Mouse (Mus musculus) left cerebral cortex, postnatal 4 days (tissue): ENCODE data around the gene Aagab. TPM values are rescaled to one million over a fixed set of nuclear protein-coding genes. Genes with fewer than 3 reads are reported as not detected.

Experiments
- DNase-seq: peaks from one replicate; pipeline ENCODE4 v3.0.0-alpha.2; 2022
- intact Hi-C: fragments of 180-260 bp; cut with DNase I; formaldehyde crosslinking; loops from one replicate; pipeline ENCODE4 v1.15.1; 2025
- total RNA-seq, 2 experiments: library from RNA; stranded (reverse); gene quantifications; 2 replicates each; pipeline ENCODE4 v1.2.3; 2021

Gene Aagab
- total RNA-seq, 2 experiments from 2014 or later: 46.5 to 47.2 TPM

DNA sequence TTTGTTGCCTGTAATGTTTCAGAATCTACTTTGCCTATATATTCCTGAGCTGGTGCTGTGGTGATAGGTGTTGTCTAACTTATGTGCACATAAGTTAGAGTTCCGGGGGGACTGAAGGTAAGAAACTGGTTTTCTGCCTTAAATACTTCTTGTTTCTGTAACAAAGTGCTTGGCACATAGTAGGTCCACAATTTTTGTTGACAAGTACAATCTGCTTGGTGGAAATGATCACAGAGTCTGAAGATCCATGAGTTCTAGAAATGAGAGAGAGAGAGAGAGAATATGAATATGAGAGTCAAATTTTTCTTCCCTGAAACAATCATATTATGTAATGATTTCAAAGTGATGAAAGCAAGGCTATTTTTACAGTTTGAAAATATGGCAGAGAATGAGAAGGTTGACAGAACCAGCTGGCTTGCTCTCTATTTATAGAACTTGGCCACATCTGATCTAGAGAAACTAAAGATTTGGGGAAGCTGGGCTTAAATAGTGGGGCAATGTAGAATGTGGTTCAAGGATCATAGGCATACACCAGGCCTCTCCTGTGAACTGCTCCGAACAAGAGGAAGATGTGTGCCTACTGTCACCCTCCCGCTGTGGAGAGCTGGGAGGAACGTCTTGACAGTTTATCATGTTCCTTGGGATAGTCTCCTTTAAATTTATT, 39.7 kb downstream of the Aagab start:
- intact Hi-C loops: no loop called here
- no peak for DNase-seq

DNA sequence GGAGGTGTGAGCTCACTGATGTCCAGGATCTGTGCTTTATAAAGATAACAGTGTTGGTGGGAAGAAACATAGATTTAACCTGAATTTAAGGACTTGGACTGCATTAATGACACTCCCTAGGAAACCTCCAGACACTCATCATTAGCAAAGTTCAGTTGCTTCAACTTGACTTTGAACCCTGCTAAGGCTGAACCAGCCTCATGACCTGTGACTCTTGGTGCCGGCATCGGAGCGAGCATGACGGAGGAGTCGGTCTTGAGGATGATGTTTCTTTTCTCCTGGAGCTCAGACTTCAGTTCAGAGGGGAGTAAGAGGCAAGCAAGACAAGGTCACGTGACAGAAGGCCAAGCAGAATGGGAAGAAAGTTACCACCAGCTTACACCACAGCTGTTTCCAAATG, 41.6 kb downstream of the Aagab start:
- no peak for DNase-seq
- intact Hi-C loops: no loop called here

DNA sequence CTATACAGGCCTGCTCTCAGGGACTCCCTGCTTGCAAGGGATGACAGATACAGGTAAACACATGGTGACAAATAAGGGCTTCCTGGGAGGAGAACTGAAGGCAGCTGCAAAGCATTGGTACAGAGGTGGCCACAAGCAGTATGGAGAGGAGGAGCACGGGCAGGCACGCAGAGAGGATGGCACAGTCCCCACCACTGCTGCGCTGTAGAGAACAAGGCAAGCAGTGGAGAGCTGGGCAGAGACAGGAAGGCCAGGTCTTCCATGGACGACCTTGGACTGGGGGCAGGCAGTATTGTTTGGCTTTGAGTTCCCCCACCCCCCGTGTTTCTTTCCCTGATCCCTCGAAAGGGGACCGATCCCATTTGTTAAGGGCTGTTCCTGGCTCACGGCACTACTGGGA, 42.6 kb downstream of the Aagab start:
- intact Hi-C loops: no loop called here
- DNase-seq: no peak

DNA sequence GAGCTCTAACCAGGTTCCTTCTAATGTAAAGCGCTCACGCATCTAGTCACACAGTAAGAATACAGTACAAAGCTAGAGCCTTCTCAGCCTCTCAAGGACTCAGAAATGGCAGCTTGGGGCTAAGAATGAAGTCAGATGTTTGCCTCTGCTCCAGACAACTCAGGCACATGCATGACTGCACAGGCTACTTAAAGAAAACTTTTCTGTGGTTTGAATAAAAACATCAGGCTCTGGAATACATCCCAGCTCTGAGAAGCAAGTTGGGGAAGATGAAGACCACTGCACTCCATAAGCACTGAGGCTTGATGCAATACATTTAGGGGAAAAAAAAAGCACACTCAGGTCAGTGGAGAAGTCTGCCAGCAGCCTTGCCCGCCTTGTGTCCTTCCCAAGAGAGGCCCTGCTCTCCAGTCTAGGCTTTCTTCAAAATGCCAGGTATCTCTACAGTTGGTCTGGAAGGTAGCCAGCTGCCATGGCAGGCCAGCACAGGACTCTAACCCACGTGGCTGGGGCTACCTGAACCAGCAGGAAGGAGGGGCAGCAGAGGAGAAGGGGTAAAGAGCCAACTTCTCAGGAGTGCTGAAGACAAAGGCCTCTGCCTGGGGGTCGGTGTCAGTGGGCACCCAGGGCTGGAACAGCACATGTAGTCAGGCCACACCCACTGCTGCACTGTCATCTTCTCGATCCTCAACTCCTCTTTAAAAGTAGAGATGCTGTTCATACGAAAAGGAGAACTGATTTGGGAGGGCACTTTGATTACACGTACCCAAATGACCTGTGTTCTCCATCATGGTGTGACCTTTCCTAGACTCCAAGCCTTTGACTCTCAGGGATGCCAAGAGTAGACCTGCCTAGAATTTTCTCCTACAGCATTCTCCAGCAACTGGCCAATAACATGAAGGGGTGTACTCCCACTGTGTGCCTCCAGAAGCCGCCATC, 45.4 kb downstream of the Aagab start:
- intact Hi-C loops: no loop called here
- no peak for DNase-seq

DNA sequence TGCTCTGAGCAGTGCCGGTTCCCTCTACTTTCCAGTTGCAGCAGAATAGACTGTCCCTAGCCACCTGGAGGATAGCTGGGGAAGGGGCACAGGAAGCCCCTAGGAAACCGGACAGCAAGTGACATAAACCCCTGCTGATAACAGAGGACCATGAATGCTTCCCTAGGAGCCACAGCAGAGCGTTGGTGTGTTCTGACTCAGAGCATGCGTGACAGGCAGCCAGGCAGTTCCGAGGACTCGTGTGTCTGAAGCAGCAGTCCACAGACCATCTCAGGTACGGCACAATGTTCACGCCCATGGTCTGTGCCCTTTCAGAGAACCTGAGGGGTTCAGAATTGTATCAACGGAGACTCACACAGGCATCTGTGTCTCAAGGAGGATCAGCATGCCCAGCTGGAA, 46.1 kb downstream of the Aagab start:
- no peak for DNase-seq
- intact Hi-C loops: no loop called here

DNA sequence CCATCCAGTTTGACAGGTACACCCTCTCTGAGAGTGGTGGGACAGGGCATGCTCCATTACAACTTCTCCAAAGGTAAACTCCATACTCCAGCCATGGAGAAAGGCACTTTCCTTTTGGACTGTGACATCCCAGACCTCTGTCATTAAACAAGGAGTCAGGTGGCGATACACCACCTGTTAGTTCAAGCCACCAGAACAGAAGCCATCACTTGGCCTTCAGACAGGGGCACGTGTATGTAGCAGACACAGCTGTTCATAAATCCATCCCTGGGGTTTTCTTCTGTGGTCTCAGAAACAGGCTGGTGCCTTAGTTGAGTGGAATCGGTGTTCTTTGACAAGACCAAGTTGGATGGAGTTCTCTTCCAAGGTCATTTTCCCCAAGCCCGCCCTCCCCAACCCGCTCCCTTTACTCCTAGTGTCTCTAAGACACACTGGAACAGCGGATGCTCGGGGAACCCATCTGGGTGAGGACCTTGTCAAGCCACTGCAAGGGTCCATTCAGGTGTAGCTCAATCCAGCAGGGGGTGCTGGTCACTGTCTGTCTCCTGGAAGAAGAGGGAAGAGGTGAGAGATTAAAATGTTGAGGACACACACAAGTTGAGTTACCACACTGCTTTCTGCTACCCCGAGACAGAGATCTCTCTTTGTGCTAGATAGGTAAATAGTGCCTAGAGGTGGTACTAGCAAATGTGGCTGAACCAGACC, 47.5 kb downstream of the Aagab start:
- intact Hi-C loops: no loop called here
- no peak for DNase-seq

DNA sequence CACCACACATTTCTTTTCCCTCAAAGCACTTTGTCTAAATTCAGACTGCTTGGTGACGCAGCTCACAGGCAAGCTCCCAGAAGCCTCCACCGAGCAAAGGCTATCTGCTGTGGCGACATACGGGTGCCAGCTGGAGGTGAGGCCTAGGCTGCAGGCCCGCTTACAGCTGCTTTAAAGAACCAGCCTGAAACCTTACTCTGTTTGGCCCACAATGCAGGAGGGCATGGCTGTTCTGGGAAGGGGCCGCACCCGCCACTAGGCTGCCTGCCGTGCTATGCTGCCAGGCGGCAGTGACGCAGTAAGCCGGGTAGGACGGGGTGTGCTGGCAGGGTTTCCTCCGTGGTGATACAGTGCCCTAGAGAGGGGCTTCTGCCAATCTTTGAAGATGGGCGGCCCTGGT, 48.4 kb downstream of the Aagab start:
- intact Hi-C loops: no loop called here
- peak; percentile 53 for DNase-seq

DNA sequence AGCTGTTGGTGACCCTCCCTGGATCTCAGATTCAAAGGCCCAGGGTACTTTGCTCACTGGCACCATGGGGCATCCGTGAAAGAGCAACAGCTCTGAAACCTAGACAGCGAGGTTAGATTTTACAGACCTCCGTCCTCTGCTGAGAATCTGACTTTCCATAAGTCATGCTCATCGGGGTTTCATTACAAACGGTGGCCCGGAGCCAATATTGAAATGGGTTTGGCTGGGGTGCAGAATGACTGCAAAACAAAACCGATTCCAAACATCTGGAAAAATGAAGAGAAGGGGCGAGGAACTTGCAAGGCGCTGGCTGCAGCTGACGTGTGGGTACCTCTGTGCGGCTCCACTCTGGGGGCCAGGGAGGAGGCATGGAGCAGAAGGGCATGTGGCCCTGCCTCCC, 49.1 kb downstream of the Aagab start:
- intact Hi-C loops: no loop called here
- peak; percentile 57 for DNase-seq

DNA sequence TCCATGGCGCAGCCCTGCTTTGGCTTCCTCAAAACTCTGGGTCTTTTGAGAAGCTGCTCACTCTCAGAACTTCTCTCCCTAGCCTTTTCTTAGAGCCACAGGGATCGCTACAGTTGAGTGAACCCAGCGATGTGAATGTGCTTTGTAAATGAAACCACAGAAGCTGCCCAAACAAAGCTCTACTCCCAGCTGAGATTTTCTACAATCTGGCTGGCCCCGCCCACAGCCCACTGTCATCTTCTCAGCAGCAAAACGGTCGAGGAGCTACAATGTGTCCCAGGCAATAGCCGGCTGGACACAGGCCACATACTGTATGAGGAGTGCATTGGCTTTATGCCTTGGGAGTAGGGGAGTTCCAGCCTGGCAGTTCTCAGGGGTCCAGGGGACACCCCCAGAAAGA, 51.2 kb downstream of the Aagab start:
- intact Hi-C loops: no loop called here

DNA sequence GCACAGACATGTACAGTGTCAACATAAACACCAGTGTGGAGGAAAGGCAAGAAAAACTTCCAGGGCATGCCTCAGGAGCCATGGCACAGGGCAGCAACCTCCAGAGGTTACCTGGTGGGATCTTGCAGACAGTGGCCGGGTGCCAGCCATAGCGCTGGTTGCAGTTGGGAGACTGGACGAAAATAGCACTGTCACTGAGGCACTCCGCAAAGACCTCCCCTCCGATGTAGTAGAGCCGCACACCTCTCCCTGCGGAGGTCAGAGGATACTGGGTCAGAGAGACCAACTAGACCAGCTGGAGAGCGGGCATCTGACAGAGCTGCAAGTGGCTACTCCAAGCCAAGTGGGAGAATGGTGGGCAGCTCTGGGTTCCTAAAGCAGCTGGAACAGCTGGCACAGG, 52.1 kb downstream of the Aagab start:
- DNase-seq: no peak
- intact Hi-C loops: no loop called here

More for the DNA sequence above, 51.2 kb downstream of the Aagab start:
- DNase-seq: peak; percentile 58

DNA sequence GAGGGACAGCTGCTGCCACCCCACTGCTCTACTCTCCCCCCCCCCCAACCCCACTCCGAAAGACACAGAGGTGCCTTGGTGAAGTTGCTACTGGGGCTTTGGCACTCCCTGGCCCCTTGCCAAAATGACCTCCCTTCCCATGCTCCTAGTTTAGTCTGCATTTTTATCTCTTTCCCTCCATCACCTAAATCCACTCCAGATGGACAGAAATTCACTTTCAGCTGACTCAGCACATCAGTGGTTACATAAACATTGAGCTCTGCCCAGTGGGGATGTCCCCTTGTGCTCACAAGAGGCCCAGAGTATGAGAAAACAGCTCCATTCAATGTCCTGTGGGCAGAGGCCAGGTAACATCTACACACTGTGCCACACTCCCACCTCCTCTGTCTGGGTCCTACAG, 52.6 kb downstream of the Aagab start:
- DNase-seq: no peak

DNA sequence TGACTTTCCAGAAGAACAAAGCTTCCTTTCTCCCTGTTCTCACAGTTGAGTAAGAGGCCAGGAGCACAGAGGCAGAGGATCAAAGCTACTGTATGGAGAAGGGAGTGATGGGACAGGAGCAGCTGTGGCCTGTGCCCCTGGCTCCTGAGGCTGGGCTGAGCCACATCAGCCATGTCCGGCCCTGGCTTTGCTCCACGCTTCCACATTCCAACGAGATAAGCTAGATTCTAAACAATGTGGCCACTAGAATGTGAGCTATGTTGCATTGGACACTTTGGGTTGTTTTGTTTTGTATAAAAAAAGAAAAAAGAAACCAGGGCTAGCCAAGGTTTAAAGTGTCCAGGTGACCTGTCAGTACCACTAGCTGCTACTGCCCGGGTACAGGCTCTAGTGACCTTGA, 54.7 kb downstream of the Aagab start:
- no peak for DNase-seq
- intact Hi-C loops: no loop called here

More for the DNA sequence above, 52.6 kb downstream of the Aagab start:
- intact Hi-C loops: no loop called here

DNA sequence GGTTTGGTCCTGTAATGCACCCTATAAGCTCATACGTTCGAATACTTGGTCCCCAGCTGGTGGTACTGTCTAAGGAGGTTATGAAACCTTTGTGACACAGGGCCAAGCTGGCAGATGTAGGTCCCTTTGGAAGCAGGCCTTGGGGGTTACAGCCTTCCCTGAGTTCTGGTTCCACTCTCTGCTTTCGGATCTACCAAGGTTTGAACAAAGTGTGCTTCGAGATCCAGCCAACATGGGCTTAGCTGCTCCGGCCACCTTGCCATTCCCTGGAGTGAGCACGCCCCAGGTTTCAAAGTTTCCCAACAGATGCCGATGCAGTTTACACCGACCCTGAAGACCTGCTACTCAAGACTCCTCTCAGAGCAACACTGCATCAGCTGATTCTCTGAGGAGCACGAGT, 56.0 kb downstream of the Aagab start:
- DNase-seq: no peak
- intact Hi-C loops: no loop called here

DNA sequence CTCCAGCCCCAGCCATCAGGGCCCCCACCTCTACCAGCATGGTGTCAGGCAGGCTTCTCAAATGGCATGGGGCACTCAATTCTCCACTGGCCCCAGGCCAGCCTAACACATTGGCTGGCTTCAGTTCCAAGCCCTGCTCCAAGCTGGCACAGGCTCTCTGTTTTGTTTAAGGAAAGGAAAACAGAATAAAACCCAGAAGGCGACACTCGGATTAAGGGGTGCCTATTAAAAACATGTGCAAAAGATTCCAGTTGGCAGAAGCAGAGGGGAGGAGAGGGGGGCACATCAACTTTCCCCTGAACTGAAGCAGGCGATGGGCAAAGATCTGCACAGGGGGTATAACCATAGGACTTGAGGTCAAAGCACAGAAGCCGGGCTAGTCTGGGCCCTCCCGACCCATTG, 56.5 kb downstream of the Aagab start:
- DNase-seq: peak; percentile 91
- intact Hi-C loops: no loop called here

DNA sequence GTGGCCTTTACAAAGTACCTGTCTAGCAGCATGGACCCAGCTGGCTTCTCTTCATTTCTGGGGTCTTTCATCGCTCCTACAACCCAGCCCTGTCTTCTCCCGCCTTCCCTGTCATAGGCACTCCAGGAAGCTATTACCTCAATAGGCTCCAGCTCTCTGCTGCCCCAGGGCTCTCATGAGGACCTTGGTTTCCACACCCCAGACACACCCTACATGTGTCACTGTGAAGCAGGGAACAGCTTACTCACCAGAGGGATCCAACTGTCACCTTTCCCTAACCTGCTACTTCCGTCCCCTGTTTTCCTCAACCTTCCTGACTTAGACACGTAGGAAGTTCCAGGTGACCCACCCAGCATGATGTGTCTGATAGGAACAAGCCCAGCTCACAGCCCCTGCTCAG, 57.6 kb downstream of the Aagab start:
- intact Hi-C loops: no loop called here
- DNase-seq: no peak

DNA sequence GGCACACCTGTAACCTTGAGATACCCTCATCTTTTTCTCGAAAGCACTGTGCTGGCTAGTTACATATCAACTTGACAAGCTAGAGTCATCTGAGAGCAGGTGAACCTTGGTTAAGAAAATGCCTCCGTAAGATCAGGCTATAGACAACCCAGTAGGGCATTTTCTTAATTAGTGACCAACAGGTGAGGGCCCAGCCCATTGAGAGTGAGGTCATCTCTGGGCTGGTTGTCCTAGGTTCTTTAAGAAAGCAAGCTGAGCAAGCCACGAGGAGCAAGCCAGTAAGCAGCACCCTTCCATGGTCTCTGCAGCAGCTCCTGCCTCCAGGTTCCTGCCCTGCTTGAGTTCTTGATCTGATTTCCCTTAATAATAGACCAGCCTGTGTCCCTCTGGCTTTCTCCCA, 58.2 kb downstream of the Aagab start:
- DNase-seq: no peak
- intact Hi-C loops: no loop called here

DNA sequence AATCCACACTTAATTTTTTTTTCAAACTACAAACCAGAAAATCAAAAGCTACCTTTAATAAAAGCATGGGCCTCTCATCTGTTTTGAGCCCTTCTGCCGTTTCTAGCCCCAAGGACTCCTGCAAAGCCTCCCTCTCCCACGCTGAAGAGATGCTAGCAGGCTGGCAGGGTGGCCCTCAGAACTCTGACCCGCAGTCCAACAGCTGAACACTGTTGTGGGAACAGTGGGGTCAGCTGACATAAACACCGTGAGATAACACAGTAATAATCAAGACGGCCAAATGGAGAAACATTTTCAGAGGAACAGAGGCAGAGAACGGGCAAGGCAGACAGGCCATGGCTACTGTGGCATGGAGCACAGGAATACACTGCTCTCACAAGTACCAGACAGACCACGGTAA, 60.3 kb downstream of the Aagab start:
- intact Hi-C loops: no loop called here
- no peak for DNase-seq

DNA sequence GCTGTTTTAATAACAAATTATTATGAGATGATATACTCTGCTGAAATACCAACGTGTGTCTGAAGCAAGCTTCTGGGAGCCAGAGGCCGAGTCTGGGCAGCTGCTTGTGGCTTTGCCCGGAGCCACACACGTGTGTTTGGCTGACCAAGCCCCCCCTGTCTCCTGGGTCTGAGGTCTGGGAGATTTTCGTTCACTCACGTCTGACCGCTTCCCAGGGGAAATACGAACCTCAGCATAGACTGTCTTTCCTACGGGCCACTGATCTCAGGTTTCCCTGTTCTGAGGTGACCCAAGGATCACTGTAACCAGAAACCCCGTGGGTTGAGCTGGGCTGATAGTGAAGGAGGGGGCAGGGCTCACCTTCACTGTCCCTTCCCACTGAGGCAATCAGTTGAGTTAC, 60.8 kb downstream of the Aagab start:
- DNase-seq: no peak
- intact Hi-C loops: no loop called here

DNA sequence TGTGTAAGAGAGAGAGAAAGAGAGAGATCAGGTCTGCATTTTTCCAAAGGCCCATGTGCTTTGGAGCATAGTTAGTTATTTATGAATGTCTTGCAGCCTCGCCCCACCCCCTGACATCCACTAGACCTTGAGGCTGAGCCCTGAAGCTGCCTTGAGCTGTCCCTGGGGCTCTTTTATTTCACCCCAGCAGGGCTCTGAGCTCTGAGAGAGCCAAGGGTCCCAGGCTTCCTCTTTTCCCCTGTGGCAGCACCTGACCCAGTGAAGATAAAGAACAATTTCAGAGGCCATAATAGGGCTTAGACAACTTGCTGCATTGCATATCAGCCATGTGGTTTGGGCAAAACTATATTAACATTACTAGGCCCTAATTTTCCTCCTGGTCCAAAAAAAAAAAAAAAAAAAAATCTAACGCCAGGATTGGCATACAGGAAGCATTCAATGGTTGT, 61.9 kb downstream of the Aagab start:
- no peak for DNase-seq
- intact Hi-C loops: no loop called here

DNA sequence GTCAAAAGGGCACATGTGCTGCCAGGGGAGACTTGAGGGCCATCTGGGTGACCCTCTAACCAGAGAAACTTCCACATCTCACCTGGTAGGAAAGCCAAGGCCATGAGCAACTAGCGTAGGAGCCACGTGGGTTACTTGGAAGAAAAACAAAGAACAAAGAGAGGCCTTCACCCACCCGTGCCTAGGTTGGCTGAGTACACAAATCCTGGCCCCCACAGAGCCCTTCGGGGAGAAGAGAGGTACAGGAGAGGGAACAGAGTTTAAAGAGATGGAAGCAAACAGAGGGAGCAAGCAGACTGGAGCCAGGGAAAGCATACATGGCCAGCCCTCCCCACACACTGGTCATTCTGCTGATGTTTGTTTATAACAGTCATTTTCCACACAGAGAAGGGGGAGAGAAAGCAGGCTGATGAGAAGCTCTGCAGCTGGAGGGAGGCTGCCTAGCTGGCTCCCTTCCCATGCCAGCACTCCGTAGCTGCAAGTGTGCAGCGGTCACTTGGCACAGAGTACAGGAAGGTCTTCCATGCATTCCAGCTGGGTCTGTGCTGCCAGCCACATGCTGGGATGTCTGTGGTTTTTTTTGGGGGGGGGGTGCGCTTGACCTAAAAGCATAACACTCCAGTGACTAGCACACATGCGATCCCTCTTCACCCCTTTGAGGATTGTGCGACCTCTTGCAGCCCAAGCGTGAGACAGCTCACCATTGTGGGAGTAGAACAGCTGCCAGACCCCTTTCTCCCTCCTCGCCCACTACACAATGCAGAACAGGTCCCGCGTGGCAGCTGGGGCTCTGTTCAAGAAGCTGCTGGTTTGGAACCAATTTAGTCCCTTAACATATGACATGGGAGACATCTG, 62.6 kb downstream of the Aagab start:
- intact Hi-C loops: no loop called here
- DNase-seq: peak; percentile 70
